Mouse (Mus musculus) T-helper 17 cell (primary cell): ENCODE results near the gene Pla2g5.

Source experiments
- in situ Hi-C, 2 experiments: fragments of 300-600 bp; cut with MboI, MseI; formaldehyde crosslinking; loops; 1 replicate in 1 of 2; 2 replicates in 1 of 2; pipeline ENCODE4 v1.15.1; 2025; ENCODE audit warnings: high pct_unique_total_duplicates in 2 of 2

Gene Pla2g5

DNA sequence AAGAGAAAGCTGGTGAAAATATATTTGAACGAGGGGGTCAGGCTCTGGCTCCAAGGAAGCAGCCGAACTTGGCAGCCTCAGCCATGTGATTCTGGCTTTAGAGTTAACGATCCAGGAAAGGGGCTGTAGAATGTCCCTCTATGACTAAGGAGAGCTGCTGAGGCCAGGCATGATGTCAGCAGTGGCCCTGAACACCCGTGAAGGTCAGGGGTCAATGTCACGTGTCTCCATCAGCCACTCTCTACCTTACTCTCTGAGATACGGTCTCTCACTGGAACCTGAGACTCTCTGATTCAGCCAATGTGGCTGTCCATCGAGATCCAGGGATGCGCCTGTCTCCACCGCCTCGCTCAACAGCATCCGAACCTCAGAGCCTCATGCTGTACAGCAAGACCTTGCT is 60.4 kb downstream of the Pla2g5 start:
- in situ Hi-C loops: no loop called here

DNA sequence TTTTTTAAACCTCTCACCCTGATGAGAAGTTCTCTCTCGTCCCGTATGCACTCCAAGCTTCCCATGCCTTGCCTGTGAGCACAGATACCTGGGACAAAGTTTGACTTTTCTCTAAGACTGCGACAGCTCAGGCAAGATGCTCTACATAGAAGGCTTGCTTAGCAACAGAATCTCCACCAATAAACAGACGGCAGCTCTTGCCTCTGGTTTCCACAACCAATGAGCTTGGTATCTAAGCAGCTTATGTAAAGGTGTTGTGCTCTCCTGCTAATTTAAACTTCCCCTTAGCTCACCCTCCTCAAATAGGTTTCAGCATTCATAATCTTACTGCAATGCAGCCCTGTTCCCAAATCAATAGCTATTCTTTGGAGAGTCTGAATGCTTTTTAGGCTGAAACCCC is 61.7 kb downstream of the Pla2g5 start:
- in situ Hi-C loops: no loop called here

DNA sequence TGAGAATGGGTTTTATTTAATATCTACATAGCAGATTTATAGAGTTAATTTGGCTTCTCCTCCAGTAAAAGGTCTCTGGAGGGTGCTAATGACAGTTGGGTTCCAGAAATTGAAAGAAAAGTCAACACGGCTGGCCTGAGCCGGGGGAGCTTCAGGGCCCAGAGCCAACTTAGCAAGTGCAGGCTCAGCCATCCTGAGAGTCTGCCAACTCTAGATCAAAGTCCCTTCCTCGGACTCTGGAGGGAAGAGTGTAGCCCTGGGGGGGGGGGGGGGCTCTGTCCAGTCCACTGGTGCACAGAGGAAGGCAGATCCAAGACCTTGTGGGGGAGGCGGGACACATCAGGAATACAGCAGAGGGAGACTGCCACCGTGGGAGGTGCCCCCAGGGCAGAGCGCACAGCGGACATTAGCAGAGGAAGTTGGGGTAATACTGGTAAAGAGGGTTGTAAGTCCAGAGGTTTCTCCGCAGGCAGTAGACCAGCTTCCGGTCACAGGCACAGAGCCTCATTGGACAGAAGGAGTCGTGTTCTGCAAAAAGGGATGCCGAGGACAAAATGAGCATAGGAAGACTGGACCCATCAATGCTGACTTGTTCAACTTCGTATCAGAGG is 63.0 kb downstream of the Pla2g5 start:
- in situ Hi-C loops: no loop called here

DNA sequence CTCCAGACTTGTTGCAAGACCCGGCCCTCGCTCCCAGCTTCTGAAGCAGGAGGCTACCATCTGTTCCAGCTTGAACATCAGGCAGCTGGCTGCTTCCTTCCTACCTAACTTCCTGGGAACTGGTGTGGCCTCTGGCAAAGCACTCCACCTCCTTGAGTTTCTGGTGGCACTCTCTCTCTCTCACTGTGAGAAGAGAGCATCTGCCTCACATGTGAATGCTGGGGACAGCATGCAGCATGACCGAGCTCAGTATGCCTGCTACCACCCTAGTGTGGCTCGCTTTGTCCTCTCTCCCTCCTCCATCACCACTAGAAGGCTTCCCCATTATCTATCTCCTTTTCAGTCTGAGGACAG is 66.1 kb downstream of the Pla2g5 start:
- in situ Hi-C loops: no loop called here

DNA sequence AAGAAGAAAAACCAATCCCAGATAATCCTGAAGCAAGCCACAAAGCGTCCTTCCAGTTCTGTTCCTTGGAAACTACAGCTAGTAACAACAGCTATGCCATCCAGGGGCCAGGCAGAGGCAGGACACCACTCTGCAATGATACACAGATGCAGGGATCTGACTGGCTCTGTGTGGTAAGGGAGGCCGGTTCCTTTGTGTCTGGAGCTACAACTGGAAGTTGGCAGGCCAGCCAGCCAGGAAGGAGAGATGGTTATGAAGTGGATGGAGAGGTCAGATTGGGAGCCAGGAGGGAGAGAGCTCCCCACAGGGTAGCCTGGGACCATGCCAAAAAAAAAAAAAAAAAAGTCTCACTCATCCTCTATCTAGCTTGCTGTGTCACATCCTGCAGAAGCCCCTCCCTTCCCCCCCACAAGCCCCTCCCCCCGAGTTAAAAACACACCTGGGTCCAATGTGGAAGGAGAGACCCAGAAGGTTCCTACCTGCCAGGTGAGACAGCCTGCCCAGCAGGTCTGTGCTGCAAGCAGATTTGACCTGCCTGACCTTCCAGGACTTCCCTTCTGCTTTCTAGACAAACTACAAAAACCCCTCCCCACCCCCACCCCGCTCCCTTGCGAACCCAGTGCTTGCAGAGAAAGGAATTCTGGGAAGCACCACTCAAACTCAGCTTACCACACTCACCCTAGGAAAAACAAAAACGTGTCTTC is 66.6 kb downstream of the Pla2g5 start:
- in situ Hi-C loops: no loop called here

DNA sequence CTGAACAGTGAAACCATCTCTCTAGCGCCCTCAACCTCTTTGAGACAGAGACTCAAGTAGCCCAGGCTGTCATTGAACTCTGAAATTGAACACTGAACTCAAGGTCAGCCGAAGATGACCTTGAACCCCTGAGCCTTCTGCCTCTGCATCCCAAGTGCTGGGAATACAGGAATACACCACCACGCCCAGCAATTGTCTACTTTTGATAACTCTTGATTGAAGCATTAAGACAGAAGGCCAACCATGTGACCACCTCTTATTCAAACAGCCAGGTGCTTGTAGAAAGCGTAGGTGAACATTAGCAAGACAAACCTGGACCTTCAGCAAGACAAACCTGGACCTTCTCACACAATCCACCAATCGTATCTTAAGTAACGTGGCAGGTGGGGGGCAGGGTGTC is 68.9 kb downstream of the Pla2g5 start:
- in situ Hi-C loops: no loop called here

DNA sequence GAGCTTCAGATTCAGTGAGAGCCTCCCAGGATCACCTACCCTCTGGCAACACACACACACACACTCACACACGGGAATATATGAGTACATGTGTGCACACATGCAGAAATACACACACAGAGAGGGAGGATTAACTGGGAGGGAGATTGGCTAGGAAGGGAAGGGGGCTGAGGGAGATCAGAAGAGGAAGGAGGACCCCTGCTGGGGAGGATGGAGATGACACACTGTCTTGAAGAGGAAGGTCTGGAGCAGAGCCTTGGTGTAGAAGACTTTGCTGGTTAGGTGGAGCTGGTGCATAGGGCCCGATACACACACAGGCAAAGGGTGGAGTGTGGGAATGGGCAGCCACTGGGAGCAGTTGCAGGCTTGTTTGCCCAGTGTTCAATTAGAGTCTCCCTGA is 70.0 kb downstream of the Pla2g5 start:
- in situ Hi-C loops: no loop called here

DNA sequence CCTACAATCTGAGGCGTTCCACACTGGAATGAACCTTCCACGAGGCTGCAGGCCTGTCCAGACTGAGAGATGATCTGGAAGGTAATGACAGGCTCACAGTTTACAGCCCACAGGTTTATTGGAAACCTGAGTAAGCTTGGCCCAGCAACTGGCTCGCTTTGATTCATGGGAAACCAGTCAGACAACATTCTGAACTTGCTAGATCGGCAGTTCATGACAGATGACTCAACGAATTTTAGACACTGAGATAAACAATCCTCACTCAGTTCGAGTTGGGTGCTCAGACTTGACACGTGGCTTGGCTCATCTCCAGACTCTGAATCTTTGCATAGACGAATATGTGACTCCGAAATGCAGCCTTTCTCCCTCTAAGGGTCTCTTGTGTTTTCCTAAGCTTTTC is 70.7 kb downstream of the Pla2g5 start:
- in situ Hi-C loops: no loop called here

DNA sequence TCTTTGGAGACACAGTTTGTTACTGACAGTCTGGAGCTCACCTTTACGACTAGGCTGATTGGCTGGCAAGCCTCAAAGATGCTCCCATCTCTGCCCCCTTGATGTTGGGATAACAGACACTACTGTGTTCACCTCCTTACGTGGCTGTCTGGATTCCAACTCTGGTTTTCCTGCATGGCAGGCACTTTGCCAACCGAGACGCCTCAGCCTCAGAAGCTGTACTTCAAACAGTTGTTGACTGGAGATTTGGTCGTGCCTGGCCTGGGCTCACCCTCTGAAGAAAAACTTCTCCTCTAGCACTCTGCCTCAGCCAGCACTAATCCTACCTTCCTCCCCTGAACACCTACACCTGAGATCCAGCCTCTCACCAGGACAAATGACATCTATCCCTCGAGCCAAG is 71.8 kb downstream of the Pla2g5 start:
- in situ Hi-C loops: no loop called here

DNA sequence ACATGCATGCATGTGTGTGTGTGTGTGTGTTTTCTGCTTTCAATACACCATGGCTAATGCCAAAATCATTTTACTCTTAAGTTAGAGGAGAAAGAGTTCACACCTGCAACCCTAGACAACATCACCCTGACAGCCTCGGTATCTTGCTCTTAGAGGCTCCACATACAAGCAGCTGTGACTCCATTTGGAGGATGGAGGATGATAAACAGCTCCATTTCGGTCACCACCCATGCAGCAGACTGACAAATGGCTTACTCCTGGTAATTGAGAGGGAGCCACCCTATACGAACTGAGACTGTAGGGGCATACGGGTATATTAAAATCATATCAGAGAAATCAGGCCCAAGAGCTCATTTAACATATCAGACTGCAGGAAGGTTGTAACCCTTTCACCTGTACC is 74.9 kb downstream of the Pla2g5 start:
- in situ Hi-C loops: no loop called here

DNA sequence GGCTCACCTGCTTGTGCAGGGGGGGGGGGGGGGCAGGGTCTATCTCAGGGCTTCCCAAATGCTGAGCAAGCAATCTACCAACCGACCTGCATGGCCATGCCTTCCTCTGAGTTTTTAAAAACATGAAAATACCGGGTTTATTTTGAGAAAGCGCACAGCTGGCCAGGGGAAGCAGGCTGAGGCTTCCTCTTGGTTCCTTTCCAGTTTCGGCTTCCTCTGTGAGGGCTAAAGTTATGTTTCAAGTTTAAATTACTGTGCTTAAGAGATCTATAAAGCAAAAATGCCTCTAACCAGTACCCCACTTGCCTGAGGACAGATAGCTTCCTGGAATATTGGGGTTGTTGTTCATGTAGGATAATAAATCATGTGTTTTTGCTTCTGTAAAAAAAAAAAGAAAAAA is 77.1 kb downstream of the Pla2g5 start:
- in situ Hi-C loops: no loop called here

DNA sequence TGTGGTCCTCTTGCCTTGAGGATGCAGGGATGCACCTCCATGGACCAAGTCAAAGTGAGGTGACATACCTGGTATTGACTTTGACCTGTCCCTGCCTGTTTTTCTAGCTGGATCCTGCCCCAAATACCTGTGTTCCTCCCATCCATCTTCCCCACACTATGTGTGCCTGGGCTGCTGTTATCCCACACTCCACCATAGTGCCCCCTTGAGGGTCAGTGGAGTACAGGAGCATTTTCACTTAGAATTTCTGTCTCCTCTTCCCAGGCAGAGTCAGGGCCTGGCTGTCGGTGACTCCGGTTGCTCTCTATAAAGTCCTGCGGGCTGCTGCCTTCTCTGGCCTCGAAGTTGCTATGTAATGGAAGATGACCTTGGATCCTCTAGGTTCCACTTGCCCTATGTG is 77.6 kb downstream of the Pla2g5 start:
- in situ Hi-C loops: no loop called here

DNA sequence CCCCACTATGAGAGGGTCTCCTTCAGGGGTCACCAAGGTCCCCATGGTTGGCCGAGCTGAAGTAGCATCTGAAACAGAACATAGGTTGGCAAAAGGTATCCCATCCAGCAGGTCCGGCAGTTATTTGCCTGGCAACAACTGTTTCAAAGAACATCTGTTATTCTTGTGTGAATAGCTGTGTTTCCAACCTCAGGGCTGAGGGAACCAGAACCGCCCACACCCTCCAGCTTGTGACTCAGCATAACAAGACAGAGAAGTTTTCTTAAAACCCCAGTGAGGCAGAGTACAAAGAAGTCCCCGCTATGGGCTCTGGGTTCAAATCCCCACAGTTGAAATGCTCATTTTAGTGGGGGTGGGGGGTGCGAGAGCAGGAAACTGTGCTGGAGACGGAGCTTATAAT is 81.2 kb downstream of the Pla2g5 start:
- in situ Hi-C loops: no loop called here

DNA sequence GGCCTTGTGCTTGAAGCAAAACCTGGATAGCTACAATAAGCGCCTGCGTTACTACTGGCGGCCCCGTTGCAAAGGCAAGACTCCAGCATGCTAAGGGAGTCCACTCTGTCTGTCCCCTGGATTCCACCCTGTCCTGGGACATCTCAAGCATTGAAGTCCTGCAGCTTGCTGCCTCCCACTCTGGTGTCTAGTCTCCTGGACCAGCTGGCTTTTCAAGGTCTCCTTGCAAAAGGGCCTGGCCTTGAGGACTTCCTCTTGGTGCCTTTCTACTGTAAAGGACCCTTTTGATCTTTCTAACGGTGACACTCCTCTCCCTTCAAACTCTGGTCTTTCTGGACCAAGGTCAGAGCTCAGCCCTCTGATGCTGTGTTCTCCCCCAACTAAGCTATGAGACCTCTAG is 83.0 kb downstream of the Pla2g5 start:
- in situ Hi-C loops: no loop called here

DNA sequence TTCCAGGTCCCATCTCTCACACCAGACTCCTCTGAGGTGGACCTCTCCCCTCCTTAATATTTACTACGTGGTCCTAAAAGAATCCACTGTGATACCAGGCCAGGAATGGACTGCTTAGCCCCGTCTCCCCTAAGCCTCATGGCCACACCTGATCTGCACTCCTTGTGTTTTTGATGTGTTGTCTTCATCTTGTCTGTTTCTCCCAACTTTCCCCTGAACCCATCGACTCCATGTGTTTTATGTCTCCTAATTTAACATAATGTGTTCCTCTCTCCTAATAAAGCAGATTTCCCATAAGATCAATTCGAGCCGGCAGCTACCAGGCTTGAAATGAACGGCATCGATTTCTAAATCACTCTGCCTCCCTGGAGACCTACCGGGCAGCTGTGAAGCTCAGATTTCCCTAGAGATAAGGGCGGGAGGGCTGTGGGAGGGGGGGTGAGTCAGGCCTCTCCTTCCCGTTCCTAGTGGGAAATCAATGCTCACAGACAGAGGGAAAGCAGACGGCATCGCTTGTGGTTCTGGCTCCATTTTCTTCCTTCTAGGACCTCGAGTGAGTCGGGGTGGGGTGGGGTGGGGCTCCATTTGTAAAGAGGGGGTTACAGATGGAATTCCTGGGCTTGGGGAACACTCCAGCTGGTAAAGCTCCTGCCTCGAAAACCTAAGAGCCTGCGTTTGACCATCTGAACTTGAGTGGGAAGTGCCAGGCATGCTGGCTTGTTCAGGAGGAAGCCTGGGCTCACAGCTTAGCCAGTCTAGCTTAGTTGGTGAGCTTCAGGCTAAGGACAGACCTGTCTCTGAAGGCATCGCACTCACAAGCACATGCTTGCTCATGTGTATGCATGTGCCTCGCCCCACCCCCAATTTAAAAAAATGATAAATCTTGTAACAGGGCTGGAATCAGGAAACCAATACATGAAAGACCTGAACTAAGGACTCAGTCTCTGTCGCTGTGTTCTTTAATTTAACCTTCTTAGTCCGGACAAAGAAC is 85.6 kb downstream of the Pla2g5 start:
- in situ Hi-C loops: no loop called here

DNA sequence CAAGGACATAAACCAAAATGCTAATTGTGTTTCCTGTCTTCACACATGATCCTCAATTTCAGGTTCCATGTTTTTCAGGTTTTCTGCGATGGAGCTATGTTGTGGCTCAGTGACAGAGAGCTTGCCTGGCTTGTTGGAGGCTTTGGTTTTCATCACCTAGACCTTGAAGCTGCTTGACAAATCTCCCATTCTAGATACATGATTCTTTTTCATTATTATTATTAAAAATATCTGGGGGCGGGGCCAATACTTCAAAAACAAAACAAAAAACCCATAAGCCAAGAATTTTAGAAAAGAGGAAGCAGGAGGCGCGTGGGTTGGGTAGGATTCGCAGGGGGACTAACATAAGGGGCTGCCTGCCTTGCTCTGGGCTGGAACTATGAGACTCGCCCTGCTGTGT is 87.8 kb downstream of the Pla2g5 start, which contains the start of gene Pla2g2d:
Pla2g2d (plus strand) TSS at position 301 of the 400 bp plus-strand sequence.
- in situ Hi-C loops: no loop called here

DNA sequence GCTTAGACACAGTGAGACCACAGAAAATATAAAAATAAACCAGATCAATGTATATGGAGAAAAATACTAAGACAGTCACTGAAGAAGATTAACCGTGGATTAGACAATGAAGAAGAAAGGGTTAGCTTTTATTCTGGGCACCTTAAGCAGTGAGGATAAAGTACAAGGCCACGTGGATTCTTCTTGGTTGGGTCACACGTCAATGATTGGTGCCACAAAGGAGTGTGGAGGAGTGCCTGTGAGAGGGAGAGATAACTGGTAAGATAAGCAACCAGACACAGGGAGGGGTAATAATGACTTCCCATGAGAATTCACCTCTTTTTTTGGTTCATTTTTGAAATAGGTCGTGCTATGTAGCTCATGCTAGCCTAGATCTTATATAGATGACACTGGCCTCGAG is 90.9 kb downstream of the Pla2g5 start:
- in situ Hi-C loops: no loop called here

DNA sequence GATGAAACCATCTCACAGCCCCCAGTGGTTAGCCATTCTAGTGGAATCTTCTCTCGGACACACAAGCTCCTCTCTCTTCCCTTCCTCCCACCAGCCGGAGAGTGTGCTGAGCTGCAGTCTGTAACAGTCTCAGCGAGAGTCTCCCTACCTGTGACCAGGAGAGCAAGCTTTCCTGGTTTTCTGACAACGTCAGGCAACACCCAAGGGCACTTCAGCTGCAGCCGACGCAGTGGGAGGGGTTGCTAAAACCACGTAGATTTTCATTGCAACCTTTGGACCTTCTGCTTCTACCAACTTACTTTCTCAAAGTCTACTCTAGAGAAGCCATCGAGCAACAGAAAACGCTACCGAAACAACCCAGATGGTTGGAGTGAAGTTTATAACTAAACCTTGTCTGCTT is 91.3 kb downstream of the Pla2g5 start:
- in situ Hi-C loops: no loop called here

DNA sequence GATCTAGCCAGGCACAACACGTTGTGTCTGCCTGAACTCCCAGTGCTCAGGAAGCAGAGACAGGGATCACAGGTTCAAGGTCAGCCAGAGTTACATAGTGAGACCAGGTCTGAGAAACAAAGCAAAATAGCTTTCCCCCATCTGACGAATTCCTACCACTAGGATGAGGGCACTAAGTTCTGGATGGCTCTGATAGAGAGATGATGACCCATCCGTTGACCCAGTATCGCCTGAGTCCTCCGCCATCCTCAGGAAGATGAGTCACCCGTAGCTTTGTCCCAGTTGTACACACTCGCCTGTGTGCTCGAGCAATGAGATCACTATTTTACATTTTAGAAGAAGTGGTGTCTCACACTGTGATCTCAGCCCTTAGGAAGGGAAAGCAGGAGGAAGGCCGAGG is 101.0 kb downstream of the Pla2g5 start:
- in situ Hi-C loops: no loop called here

DNA sequence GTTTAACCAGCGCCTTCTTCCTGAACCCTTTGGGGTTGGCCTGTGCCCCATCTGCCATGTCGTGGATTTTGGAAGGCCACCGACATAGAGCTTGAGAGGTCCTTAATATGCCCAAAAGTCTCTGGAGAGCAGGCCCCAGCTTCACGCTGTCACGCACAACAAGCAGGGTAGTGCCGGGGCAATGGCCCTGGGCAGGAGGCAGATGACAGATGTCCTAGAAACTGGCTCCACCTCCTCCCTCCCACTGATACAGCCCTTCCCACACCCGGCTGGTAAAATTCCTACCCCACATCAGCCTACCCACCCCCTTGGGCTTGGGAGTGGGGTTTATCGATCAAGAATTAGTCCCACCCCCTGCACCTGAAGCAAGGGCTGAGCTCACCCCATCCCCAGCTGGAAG is 105.9 kb downstream of the Pla2g5 start, which contains the start of gene Pla2g2f:
Pla2g2f (minus strand) TSS at position 211 of the 400 bp plus-strand sequence.
- in situ Hi-C loops: no loop called here

DNA sequence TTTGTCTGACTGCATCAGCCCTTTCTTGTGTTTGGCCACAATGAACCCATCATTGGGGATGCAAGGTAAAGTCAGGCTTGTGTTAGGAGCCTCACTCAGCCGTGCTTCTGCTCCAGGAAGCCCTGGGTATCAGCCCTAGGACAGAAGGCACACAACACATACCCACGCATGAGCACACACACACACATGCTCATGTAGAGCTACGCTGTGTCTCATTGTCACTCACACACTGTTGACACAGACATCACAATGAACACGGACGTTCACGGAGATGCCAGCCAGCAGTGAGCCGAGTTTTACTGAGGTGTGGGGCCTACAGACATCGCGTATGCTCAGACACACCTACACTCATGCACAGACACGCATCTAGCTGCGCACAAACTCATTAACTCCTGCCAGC is 107.3 kb downstream of the Pla2g5 start:
- in situ Hi-C loops: no loop called here

DNA sequence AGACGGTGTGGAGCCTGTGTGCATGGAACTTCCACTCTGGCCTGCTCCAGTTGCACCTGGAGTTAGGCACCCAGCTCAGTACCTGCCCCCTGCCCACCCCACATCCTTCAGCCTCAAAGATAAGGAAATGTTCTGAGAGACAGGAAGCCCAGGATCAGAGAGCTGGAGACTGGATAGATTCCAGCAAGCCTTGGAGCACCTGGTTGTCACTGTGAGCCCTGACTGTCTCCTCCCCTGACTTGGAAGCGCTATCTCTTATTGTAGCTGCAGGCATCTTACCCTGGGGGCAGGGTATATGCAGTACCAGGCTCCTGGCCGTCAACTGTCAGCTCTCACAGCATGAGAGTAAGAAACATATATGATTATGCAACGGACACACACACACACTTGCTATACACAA is 107.8 kb downstream of the Pla2g5 start:
- in situ Hi-C loops: no loop called here
